Mouse (Mus musculus) liver, embryonic 13.5 days (tissue): ENCODE results near the gene Sema5b. TPM values are rescaled to one million over a fixed set of nuclear protein-coding genes. Genes with fewer than 3 reads are reported as not detected.
A peak's percentile ranks its signal among the peaks of the same experiment; 100 is the strongest.

Experiments
- ATAC-seq: fragments of 200-750 bp; cut with Nextera tagmentation; 2 replicates; pipeline ENCODE4 v1.8.0; 2017; ENCODE audit warnings: low read depth, mild to moderate bottlenecking, moderate number of reproducible peaks, moderate library complexity
- DNase-seq: peaks from one replicate; pipeline ENCODE4 v3.0.0; 2022
- H3K27ac ChIP-seq: fragments of 300-500 bp; sonication (generic); 2 replicates; pipeline ENCODE4 v1.5.1; 2015; ENCODE audit warnings: moderate library complexity, mild to moderate bottlenecking, inconsistent platforms
- H3K27me3 ChIP-seq: fragments of 300-500 bp; sonication (generic); 2 replicates; pipeline ENCODE4 v1.6.1; 2015; ENCODE audit warnings: mild to moderate bottlenecking, inconsistent platforms
- H3K36me3 ChIP-seq: fragments of 300-500 bp; sonication (generic); 2 replicates; pipeline ENCODE4 v1.6.1; 2015; ENCODE audit warnings: mild to moderate bottlenecking, inconsistent platforms
- H3K4me1 ChIP-seq: fragments of 300-500 bp; sonication (generic); replicated peaks from 2 replicates; pipeline ENCODE4 v1.6.1; 2015; ENCODE audit warnings: inconsistent platforms
- H3K4me2 ChIP-seq: fragments of 300-500 bp; sonication (generic); 2 replicates; pipeline ENCODE4 v1.6.1; 2015; ENCODE audit warnings: inconsistent platforms, mild to moderate bottlenecking, moderate library complexity
- H3K4me3 ChIP-seq: fragments of 300-500 bp; sonication (generic); replicated peaks from 2 replicates; pipeline ENCODE4 v1.5.1; 2015; ENCODE audit warnings: mild to moderate bottlenecking, inconsistent platforms
- H3K9ac ChIP-seq: fragments of 300-500 bp; sonication (generic); 2 replicates; pipeline ENCODE4 v1.6.1; 2015; ENCODE audit warnings: mild to moderate bottlenecking, inconsistent platforms
- H3K9me3 ChIP-seq: fragments of 300-500 bp; sonication (generic); replicated peaks from 2 replicates; pipeline ENCODE4 v1.6.1; 2016; ENCODE audit warnings: inconsistent platforms
- WGBS: fragments of 180-500 bp; shearing (Covaris S2); methylation state at CpG from one replicate; pipeline ENCODE4 v1.1.7; 2015; ENCODE audit not compliant: insufficient replicate concordance; 5-methylcytosine and 5-hydroxymethylcytosine counted together
- polyA plus RNA-seq: library from polyadenylated mRNA; unstranded; fragments of >200 nt; fragmentation: Nextera tagmentation; extraction: Ambion mirVana; gene quantifications from 2 replicates; pipeline ENCODE4 v1.2.1, GENCODE M21; 2015

The Sema5b gene
- polyA plus RNA-seq, 1 experiment from 2014 or later: 0.14 TPM

DNA sequence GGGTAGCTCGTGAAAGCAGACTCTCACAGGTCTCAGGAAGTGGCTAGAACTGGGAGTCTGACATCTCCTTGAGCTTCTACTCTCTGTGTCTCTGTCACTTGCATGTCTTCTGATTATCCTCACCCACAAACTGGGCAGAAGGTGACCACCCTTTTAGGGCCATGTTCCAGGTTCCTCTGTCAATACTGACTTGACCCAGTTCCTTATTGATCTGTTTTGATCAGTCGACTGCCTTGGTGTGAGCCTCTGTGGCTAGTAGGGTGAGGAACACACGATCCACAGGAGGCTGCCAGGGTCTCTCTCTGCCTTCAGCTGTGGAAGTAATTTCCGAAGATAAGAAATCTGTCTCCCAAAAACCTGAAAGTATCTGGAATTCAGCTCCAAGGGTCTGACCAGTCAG, 76.8 kb downstream of the Sema5b start:
- H3K9ac ChIP-seq: no peak overlapping the region
- DNase-seq (no peak), ATAC-seq (no peak)
- no peak overlapping the region for H3K4me3 ChIP-seq
- H3K36me3 ChIP-seq: no peaks in the 10 kb centered on the region
- H3K4me1 ChIP-seq: no peaks in the 10 kb centered on the region
- H3K27ac ChIP-seq: no peak overlapping the region
- H3K27me3 ChIP-seq: 0 out of 2 replicates have a peak, but pooled peaks cover 5% of the 10 kb centered on the region
- no peak overlapping the region for H3K4me2 ChIP-seq
- WGBS: 57% methylated on average over 4 of the region's 4 CpGs
- no peaks in the 10 kb centered on the region for H3K9me3 ChIP-seq

DNA sequence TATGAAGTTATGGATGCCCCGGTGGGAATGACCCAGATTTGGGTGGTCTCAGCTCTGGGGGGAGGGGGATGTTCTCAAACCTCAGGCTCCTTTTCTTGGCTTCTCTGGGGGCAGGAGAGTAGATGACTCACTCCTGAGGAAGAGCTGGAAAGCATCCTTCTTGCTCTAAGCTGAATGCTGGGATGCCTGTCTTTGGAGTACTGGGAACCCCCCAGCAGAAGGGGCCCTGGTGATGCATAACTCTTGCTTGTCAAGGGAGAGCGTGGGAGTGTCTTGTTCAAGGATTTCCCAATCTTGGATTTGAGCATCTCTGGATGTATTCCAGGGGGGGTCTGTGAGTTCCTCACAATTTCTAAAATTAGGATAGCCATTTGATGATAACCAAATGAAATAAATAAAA, 82.1 kb downstream of the Sema5b start:
- DNase-seq: no peak
- H3K27ac ChIP-seq: no peak overlapping the region
- ATAC-seq: no peak
- no peaks in the 10 kb centered on the region for H3K4me1 ChIP-seq
- no peak overlapping the region for H3K4me2 ChIP-seq
- H3K36me3 ChIP-seq: no peaks in the 10 kb centered on the region
- H3K27me3 ChIP-seq: no peaks in the 10 kb centered on the region
- 54% methylated on average over 2 of the region's 2 CpGs for WGBS
- H3K4me3 ChIP-seq: no peak overlapping the region
- no peak overlapping the region for H3K9ac ChIP-seq
- no peaks in the 10 kb centered on the region for H3K9me3 ChIP-seq

DNA sequence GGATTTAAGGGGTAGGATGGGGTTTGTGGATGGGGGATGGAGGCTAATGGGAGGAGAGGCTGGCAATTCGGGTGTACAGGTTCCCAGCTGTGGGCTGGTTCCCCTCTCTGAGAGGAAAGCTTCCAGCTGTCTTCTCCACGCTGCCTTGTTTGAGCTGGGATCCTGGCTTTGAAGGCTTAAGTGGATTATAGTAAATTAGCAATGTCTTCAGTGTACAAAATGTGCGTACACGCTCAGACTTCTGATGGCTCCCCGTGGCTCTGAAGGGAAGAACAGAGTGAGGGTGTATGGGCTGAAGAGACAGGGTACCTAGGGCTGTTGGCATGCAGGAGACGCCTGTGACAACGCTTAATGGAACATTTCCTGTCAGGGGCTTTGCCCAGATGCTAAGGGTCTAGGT, 83.0 kb downstream of the Sema5b start:
- no peak for ATAC-seq
- H3K36me3 ChIP-seq: no peaks in the 10 kb centered on the region
- H3K27me3 ChIP-seq: no peaks in the 10 kb centered on the region
- H3K9me3 ChIP-seq: no peaks in the 10 kb centered on the region
- H3K4me1 ChIP-seq: no peaks in the 10 kb centered on the region
- H3K27ac ChIP-seq: no peak overlapping the region
- DNase-seq: no peak
- H3K4me2 ChIP-seq: no peak overlapping the region
- H3K9ac ChIP-seq: no peak overlapping the region
- H3K4me3 ChIP-seq: no peak overlapping the region
- WGBS: 57% methylated on average over 7 of the region's 7 CpGs

DNA sequence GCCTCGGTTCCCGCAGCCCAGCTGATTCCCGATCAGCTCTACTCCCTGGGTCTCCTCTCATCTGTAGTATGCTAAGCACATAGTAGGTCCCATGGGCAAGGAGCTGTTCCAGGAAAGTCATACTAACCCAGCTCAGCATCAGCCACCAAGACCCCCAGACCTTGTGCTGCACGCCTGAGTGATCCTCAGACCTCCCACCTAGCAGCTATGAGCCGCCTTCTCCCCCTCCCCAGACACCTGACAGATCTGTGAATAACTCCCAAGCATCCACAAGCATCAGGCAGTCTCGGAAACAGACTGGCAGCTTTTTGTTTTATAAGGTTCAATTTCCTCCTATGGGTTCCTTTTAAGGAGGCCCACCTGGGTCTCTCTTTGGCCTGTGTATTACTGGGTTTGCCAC, 83.9 kb downstream of the Sema5b start:
- WGBS: 67% methylated on average over 6 of the region's 6 CpGs
- no peaks in the 10 kb centered on the region for H3K36me3 ChIP-seq
- no peak for DNase-seq
- H3K9ac ChIP-seq: no peak overlapping the region
- no peak overlapping the region for H3K27ac ChIP-seq
- no peak for ATAC-seq
- no peak overlapping the region for H3K4me3 ChIP-seq
- no peaks in the 10 kb centered on the region for H3K27me3 ChIP-seq
- H3K4me2 ChIP-seq: no peak overlapping the region
- no peaks in the 10 kb centered on the region for H3K9me3 ChIP-seq
- no peaks in the 10 kb centered on the region for H3K4me1 ChIP-seq

DNA sequence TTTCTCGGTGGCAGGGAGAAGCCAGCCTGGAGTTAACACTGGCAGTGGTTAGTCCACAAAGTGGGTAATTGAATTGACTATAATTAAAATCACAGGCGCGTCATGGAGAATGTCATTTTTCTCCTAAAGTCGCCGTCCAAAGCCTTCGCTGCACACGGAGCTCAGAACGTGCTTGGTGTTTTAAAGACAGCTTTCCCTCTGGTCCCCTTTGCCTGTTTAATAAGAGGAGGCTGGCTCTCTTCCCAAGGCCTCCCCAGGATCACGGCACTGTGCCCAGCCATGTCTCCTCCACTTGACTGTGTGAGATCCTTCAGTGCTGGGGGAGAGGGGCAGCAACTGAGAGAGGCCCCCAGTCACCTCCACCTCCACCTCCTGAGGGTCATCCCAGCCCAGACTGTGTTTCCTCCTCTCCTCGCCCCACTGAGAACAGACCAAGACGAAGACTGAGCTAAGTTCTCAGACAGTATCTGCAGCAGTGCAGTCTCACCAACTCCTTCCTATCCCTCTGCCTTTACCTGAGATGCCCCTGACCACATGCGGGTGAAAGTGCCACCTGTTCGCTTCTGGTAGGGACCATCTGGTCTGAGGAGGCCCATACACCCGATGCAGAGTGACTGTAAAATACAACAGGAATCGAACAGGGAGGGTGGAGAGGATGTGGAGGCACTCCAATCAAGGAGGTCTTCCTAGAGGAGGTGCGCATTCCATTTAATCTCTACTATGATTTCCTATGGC, 84.5 kb downstream of the Sema5b start:
- no peaks in the 10 kb centered on the region for H3K4me1 ChIP-seq
- whole genome bisulfite sequencing: 64% methylated on average over 16 of the region's 16 CpGs
- H3K4me3 ChIP-seq: no peak overlapping the region
- H3K27ac ChIP-seq: no peak overlapping the region
- no peaks in the 10 kb centered on the region for H3K27me3 ChIP-seq
- H3K4me2 ChIP-seq: no peak overlapping the region
- H3K36me3 ChIP-seq: no peaks in the 10 kb centered on the region
- ATAC-seq (no peak), DNase-seq (no peak)
- no peak overlapping the region for H3K9ac ChIP-seq
- H3K9me3 ChIP-seq: no peaks in the 10 kb centered on the region

DNA sequence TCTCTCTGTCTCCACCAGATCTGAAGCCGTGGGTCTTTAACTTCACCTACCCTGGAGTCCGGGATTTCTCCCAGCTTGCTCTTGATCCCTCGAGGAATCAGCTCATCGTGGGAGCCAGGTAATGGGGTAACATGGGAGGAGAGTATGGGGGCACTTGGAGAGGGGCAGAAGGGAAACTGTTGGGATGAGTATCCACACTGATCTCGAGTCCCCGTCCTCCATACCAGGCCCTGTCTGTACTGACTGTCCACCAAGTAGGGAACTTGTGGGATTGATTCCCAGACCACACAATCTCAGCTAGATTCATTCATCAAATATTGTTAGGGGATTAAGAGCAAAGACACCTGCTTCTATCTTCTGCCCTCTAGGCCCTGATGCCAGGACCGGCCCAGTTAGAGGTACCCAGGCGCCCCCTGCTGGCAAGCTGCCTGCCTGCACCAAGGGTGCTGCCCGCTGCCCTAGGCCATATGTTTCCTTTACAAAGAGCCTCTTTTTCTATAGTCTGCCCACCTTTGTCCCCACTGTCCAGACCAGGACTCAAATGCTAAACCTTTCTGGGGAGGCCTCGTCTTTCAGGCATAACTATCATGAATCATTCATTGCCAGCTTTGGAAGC, 87.2 kb downstream of the Sema5b start:
- no peaks in the 10 kb centered on the region for H3K36me3 ChIP-seq
- no peak overlapping the region for H3K27ac ChIP-seq
- H3K9ac ChIP-seq: no peak overlapping the region
- H3K4me1 ChIP-seq: no peaks in the 10 kb centered on the region
- H3K4me2 ChIP-seq: no peak overlapping the region
- H3K27me3 ChIP-seq: no peaks in the 10 kb centered on the region
- no peaks in the 10 kb centered on the region for H3K9me3 ChIP-seq
- WGBS: 31% methylated on average over 10 of the region's 10 CpGs
- DNase-seq (peak; percentile 37), ATAC-seq (no peak)
- no peak overlapping the region for H3K4me3 ChIP-seq

DNA sequence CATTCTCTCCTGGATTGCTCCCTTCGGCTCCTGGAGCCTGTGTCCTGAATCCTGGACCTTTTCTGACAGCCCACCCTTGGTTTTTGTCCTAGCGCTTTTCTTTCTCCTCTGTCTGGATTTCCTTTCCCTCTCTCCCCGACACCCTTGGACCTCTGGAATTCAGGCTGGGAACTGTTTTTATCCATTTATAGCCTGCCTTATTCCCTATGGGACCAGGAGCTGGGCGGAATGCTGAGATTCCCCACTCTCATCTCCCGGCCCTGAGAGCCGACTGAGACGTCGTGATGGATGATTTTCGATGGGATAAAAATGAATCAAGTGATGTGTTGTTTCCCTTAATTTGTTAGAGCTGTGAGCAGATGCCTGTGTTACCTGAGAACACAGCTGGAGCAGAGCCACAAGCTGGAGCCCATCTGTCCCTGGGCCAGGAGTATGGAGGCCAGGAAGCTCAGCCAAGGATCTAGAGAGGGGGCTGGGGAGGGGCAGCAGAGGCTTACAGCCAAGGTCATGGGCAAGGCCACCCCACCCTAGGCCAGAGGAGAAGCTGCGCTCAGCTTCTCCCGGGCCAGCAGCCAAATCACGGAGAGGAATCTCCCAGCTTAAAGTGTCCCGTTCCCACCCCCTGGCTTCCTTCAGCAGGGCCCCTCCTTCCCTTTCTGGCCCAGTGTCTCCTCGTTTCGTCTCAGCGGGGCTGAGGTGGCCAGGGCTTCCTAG, 89.7 kb downstream of the Sema5b start:
- Histone ChIP-seq H3K9ac (no peak overlapping the region), H3K9me3 (no peaks in the 10 kb centered on the region), H3K4me2 (no peak overlapping the region), H3K27ac (no peak overlapping the region), H3K27me3 (no peaks in the 10 kb centered on the region), H3K4me3 (no peak overlapping the region), H3K36me3 (no peaks in the 10 kb centered on the region), H3K4me1 (no peaks in the 10 kb centered on the region)
- DNase-seq (no peak), ATAC-seq (no peak)
- 58% methylated on average over 16 of the region's 16 CpGs for WGBS

DNA sequence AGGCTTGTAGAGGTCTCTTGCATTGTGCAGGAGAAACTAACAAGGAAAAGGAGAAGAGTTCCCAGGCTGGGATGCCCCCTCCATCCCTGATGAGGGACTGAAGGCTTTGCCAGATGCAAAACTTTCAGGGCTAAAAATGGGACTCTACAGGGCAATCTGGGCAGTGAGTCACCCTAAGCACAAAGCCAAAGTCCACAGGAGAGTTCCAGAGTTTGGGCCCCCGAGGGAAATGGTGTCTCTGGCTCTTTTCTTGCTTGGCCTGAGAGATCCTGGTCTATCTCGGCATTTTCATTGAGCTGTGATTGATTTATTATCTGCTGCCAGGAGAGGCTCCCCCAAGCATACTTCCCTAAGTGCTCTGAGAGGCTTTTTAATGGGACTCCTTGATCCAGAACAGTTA, 92.1 kb downstream of the Sema5b start:
- no peaks in the 10 kb centered on the region for H3K36me3 ChIP-seq
- H3K4me2 ChIP-seq: no peak overlapping the region
- no peak overlapping the region for H3K4me3 ChIP-seq
- ATAC-seq: no peak
- no peak overlapping the region for H3K27ac ChIP-seq
- WGBS: 23% methylated on average over 2 of the region's 2 CpGs
- H3K9me3 ChIP-seq: no peaks in the 10 kb centered on the region
- DNase-seq: no peak
- H3K27me3 ChIP-seq: no peaks in the 10 kb centered on the region
- H3K9ac ChIP-seq: no peak overlapping the region
- no peaks in the 10 kb centered on the region for H3K4me1 ChIP-seq

DNA sequence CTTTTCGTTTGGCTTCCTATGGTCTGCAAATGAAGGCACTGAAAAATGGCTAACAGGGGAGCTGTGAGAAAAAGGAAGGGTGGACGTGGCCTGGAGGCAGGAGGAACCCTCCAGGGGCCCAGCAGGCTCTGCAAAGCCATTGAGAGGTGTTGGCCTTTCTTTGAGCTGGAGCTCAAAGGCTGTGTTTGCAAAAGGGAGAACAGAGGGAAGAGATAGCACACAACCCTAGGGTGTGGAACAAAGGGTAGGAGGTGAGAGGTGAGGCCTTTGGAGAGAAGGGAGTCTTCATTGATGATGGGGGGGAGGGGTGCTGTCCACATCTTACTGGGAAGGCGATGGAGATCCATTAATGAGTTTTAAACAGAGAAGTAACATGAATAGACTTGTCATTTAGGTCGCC, 94.0 kb downstream of the Sema5b start:
- WGBS: 37% methylated on average over 4 of the region's 4 CpGs
- H3K9me3 ChIP-seq: no peaks in the 10 kb centered on the region
- H3K4me3 ChIP-seq: no peak overlapping the region
- H3K36me3 ChIP-seq: no peaks in the 10 kb centered on the region
- no peak overlapping the region for H3K27ac ChIP-seq
- no peaks in the 10 kb centered on the region for H3K27me3 ChIP-seq
- no peak overlapping the region for H3K4me2 ChIP-seq
- H3K4me1 ChIP-seq: no peaks in the 10 kb centered on the region
- ATAC-seq (no peak), DNase-seq (no peak)
- no peak overlapping the region for H3K9ac ChIP-seq

DNA sequence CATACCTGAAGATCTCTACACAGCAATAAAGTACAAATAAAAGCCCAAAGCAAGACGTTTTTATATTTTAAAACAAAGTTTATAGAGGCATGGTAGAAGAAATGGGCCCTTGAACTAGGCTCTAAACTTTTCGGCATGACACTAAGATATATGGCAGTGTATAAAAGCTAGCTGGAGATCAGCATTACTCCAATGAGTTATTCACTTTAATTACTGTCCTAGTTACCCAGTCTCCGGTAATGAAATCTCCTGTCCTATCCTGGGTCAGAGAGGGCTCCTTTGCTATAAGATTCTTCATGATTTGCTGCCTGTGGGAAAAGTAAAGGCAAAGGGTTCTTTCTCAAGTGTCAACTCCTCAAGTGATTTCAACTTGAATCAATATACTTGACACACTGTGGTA, 98.6 kb downstream of the Sema5b start:
- no peak for ATAC-seq

DNA sequence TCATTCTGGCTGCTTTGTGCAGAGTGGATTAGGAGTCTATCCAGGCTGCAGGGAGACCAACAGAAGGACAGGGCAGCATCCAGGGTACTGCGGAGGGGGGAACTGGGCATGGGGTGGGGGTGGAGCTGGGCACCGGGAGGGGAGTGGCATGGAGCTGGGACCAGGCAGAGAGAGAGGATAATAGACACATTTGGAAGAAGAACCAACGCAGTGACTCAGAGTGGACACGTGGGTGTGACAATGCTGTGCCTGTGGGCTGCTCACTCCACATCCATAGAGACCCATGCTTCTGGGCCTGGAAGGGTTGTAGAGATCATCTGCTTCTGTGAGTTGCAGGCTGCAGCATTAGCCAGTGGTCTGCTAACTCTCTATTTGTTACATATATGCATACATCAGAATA, 107.9 kb downstream of the Sema5b start:
- Histone ChIP-seq H3K27me3 (no peaks in the 10 kb centered on the region), H3K9me3 (no peaks in the 10 kb centered on the region), H3K4me3 (no peak overlapping the region), H3K36me3 (no peaks in the 10 kb centered on the region), H3K9ac (no peak overlapping the region), H3K4me1 (no peaks in the 10 kb centered on the region), H3K4me2 (no peak overlapping the region), H3K27ac (no peak overlapping the region)
- ATAC-seq (no peak), DNase-seq (no peak)
- WGBS: 66% methylated on average over 4 of the region's 4 CpGs

More for the DNA sequence above, 98.6 kb downstream of the Sema5b start:
- H3K4me1 ChIP-seq: no peaks in the 10 kb centered on the region
- no peak overlapping the region for H3K4me3 ChIP-seq
- no peak overlapping the region for H3K27ac ChIP-seq
- no peaks in the 10 kb centered on the region for H3K36me3 ChIP-seq
- no peak overlapping the region for H3K4me2 ChIP-seq
- no peak overlapping the region for H3K9ac ChIP-seq
- H3K9me3 ChIP-seq: no peaks in the 10 kb centered on the region
- WGBS: 58% methylated on average over 3 of the region's 3 CpGs
- no peak for DNase-seq
- no peaks in the 10 kb centered on the region for H3K27me3 ChIP-seq
